Mouse (Mus musculus) ES-Bruce4 (cell line): Measurements from ENCODE around the gene Prkaa1. TPM values are rescaled to one million over a fixed set of nuclear protein-coding genes. Genes with fewer than 3 reads are reported as not detected.
"Not testable (repeated sequence)": the region's sequence is repeated elsewhere in the genome, so short reads cannot be mapped to it uniquely, and the experiment has no call there.

Experiments
- H3K27ac ChIP-seq: 2 replicates; pipeline ENCODE4 v1.5.1; 2012; ENCODE audit warnings: low read length, inconsistent platforms; ENCODE audit not compliant: insufficient read depth
- H3K27me3 ChIP-seq: 2 replicates; pipeline ENCODE4 v1.6.1; 2012; ENCODE audit warnings: mild to moderate bottlenecking, low read length, inconsistent platforms; ENCODE audit not compliant: control insufficient read depth, poor library complexity, insufficient read depth, severe bottlenecking
- H3K36me3 ChIP-seq: 2 replicates; pipeline ENCODE4 v1.6.1; 2012; ENCODE audit warnings: inconsistent platforms, mild to moderate bottlenecking, low read length, moderate library complexity; ENCODE audit not compliant: control insufficient read depth, poor library complexity, insufficient read depth, severe bottlenecking
- H3K4me1 ChIP-seq: one replicate; pipeline ENCODE4 v1.8.1; 2011; ENCODE audit warnings: low read length; ENCODE audit not compliant: control insufficient read depth, insufficient read depth
- H3K4me3 ChIP-seq: 2 replicates; pipeline ENCODE4 v1.5.1; 2011; ENCODE audit warnings: low read depth, mild to moderate bottlenecking, low read length
- H3K9ac ChIP-seq: 2 replicates; pipeline ENCODE4 v1.6.1; 2012; ENCODE audit warnings: low read depth, mild to moderate bottlenecking, inconsistent platforms; ENCODE audit not compliant: poor library complexity, severe bottlenecking
- H3K9me3 ChIP-seq: replicated peaks from 2 replicates; pipeline ENCODE4 v1.6.1; 2012; ENCODE audit warnings: mild to moderate bottlenecking, low read length, inconsistent platforms; ENCODE audit not compliant: control insufficient read depth, poor library complexity, insufficient read depth, severe bottlenecking
- CTCF ChIP-seq: IDR thresholded peaks from one replicate; pipeline ENCODE4 v1.8.1; 2011; ENCODE audit warnings: low read depth, low read length
- EP300 ChIP-seq: IDR thresholded peaks from 2 replicates; pipeline ENCODE4 v1.6.1; 2011; ENCODE audit warnings: low read depth, low read length; ENCODE audit not compliant: insufficient read depth
- POLR2A ChIP-seq: IDR thresholded peaks from one replicate; pipeline ENCODE4 v1.8.1; 2011; ENCODE audit warnings: low read length; ENCODE audit not compliant: insufficient read depth
- polyA plus RNA-seq: library from polyadenylated mRNA; stranded (reverse); fragments of >200 nt; gene quantifications from 2 replicates; pipeline ENCODE4 v1.2.4, GENCODE M21; 2011; ENCODE audit warnings: low read depth; ENCODE audit not compliant: missing spikeins, insufficient read depth, insufficient read length

Prkaa1 gene
- polyA plus RNA-seq, 1 experiment = 26.0 TPM

GRCm38 (mm10) chr15:5205222-5205621, 61.6 kb downstream of the Prkaa1 start:
- Histone ChIP-seq H3K9me3 (no peaks in the 10 kb centered on the region), H3K9ac (no peak overlapping the region), H3K4me1 (no peaks in the 10 kb centered on the region), H3K4me3 (no peak overlapping the region), H3K27ac (no peak overlapping the region), H3K36me3 (no peaks in the 10 kb centered on the region; the same call in 1 of the 2 replicates), H3K27me3 (no peaks in the 10 kb centered on the region)
- TF ChIP-seq POLR2A (no peak), EP300 (no peak), CTCF (no peak)

GRCm38 (mm10) chr15:5209116-5209515, 65.5 kb downstream of the Prkaa1 start:
- H3K27ac ChIP-seq = no peak overlapping the region
- H3K9ac ChIP-seq = no peak overlapping the region
- TF ChIP-seq POLR2A = no peak
- no peak for TF ChIP-seq EP300
- no peak for TF ChIP-seq CTCF
- no peaks in the 10 kb centered on the region for H3K27me3 ChIP-seq
- no peak overlapping the region for H3K4me3 ChIP-seq
- H3K4me1 ChIP-seq = no peaks in the 10 kb centered on the region
- H3K9me3 ChIP-seq = no peaks in the 10 kb centered on the region
- H3K36me3 ChIP-seq = no peaks in the 10 kb centered on the region; the same call in 1 of the 2 replicates

- no peaks in the 10 kb centered on the region for H3K4me1 ChIP-seq
- H3K27ac ChIP-seq = no peak overlapping the region
- TF ChIP-seq EP300 (no peak), POLR2A (no peak), CTCF (no peak)
- no peaks in the 10 kb centered on the region for H3K9me3 ChIP-seq
- 0 out of 2 replicates have a peak, but pooled peaks cover 2% of the 10 kb centered on the region for H3K36me3 ChIP-seq
- no peaks in the 10 kb centered on the region for H3K27me3 ChIP-seq
- H3K9ac ChIP-seq = no peak overlapping the region
- H3K4me3 ChIP-seq = no peak overlapping the region
Measured at GRCm38 (mm10) chr15:5220491-5220890, 76.8 kb downstream of the Prkaa1 start.

GRCm38 (mm10) chr15:5230746-5231145, 87.1 kb downstream of the Prkaa1 start:
- TF ChIP-seq EP300 = peak; percentile 70; the same call in 1 of the 2 replicates
- not testable (repeated sequence) for H3K4me1 ChIP-seq, H3K4me3 ChIP-seq, H3K27me3 ChIP-seq, H3K9ac ChIP-seq, H3K27ac ChIP-seq, H3K36me3 ChIP-seq, H3K9me3 ChIP-seq

Other genes with a start within 250 kb of the Prkaa1 start
- not detected in 2 replicates for gene Mroh2b, start 245.1 kb upstream of the Prkaa1 start, polyA plus RNA-seq
- 0.24 TPM in 1 of 2 replicates, not detected in the other for gene C7, start 80.1 kb upstream of the Prkaa1 start, polyA plus RNA-seq
- gene Card6, start 35.3 kb upstream of the Prkaa1 start, polyA plus RNA-seq = 0.67 and 0.82 TPM in 2 replicates
- gene Rpl37, start 27.2 kb upstream of the Prkaa1 start, polyA plus RNA-seq = 685 and 750 TPM in 2 replicates
- gene Ttc33, start 41.7 kb downstream of the Prkaa1 start, polyA plus RNA-seq = 22.8 and 29.6 TPM in 2 replicates
- gene Ptger4, start 100.3 kb downstream of the Prkaa1 start, polyA plus RNA-seq = 0.53 and 1.3 TPM in 2 replicates